Mouse (Mus musculus): Measurements from ENCODE around the gene Fancd2. TPM values are rescaled to one million over a fixed set of nuclear protein-coding genes. Genes with fewer than 3 reads are reported as not detected.

Fancd2 gene
- polyA plus RNA-seq, 1 experiment from 2014 or later, result 14.6 TPM

GRCm38 (mm10) chr6:113534886-113535285, 3.4 kb downstream of the Fancd2 start:
- no peak overlapping the region for H3K9ac ChIP-seq
- peaks cover 15% of the 10 kb centered on the region for H3K4me1 ChIP-seq
- 81% methylated on average over 7 of the region's 7 CpGs for WGBS
- no peak for ATAC-seq (ENCODE audit: borderline replicate concordance, extremely low read depth, low FRiP score, low TSS enrichment)
- H3K4me3 ChIP-seq, result no peak overlapping the region
- peaks cover 12% of the 10 kb centered on the region for H3K36me3 ChIP-seq
- no peaks in the 10 kb centered on the region for H3K27me3 ChIP-seq
- H3K9me3 ChIP-seq, result no peaks in the 10 kb centered on the region
- H3K27ac ChIP-seq, result no peak overlapping the region
- H3K4me2 ChIP-seq, result no peak overlapping the region

- peaks cover 10% of the 10 kb centered on the region; the same call in 1 of the 2 replicates for H3K36me3 ChIP-seq
- 83% methylated on average over 6 of the region's 6 CpGs for WGBS
- no peak for ATAC-seq (ENCODE audit: borderline replicate concordance, extremely low read depth, low FRiP score, low TSS enrichment)
- H3K27me3 ChIP-seq, result no peaks in the 10 kb centered on the region
- H3K4me2 ChIP-seq, result no peak overlapping the region
- no peak overlapping the region for H3K27ac ChIP-seq
- H3K9me3 ChIP-seq, result no peaks in the 10 kb centered on the region
- H3K9ac ChIP-seq, result no peak overlapping the region
- no peaks in the 10 kb centered on the region for H3K4me1 ChIP-seq
- H3K4me3 ChIP-seq, result no peak overlapping the region
These were observed 10.1 kb downstream of the Fancd2 start for GRCm38 (mm10) chr6:113541610-113542009.

GRCm38 (mm10) chr6:113543906-113544481, 12.5 kb downstream of the Fancd2 start:
- WGBS, result 88% methylated on average over 11 of the region's 12 CpGs
- no peak overlapping the region for H3K4me3 ChIP-seq
- no peak overlapping the region for H3K4me2 ChIP-seq
- H3K27me3 ChIP-seq, result no peaks in the 10 kb centered on the region
- H3K27ac ChIP-seq, result no peak overlapping the region
- no peaks in the 10 kb centered on the region for H3K36me3 ChIP-seq
- no peak overlapping the region for H3K9ac ChIP-seq
- ATAC-seq (ENCODE audit: borderline replicate concordance, extremely low read depth, low FRiP score, low TSS enrichment), result no peak
- no peaks in the 10 kb centered on the region for H3K9me3 ChIP-seq
- H3K4me1 ChIP-seq, result no peaks in the 10 kb centered on the region

- no peaks in the 10 kb centered on the region for H3K4me1 ChIP-seq
- no peak overlapping the region for H3K9ac ChIP-seq
- H3K4me2 ChIP-seq, result no peak overlapping the region
- no peak overlapping the region for H3K27ac ChIP-seq
- no peak overlapping the region for H3K4me3 ChIP-seq
- H3K9me3 ChIP-seq, result no peaks in the 10 kb centered on the region
- H3K36me3 ChIP-seq, result peaks cover 3% of the 10 kb centered on the region; the same call in 1 of the 2 replicates
- WGBS, result 69% methylated on average over 6 of the region's 6 CpGs
- ATAC-seq (ENCODE audit: borderline replicate concordance, extremely low read depth, low FRiP score, low TSS enrichment), result no peak
- H3K27me3 ChIP-seq, result no peaks in the 10 kb centered on the region
These were observed 28.3 kb downstream of the Fancd2 start for GRCm38 (mm10) chr6:113559736-113560135.

- H3K4me1 ChIP-seq, result no peaks in the 10 kb centered on the region
- H3K36me3 ChIP-seq, result peaks cover 12% of the 10 kb centered on the region; the same call in 1 of the 2 replicates
- whole genome bisulfite sequencing, result 53% methylated on average over 1 of the region's 1 CpGs
- H3K27me3 ChIP-seq, result no peaks in the 10 kb centered on the region
- no peak overlapping the region for H3K4me2 ChIP-seq
- no peak overlapping the region for H3K4me3 ChIP-seq
- no peak for ATAC-seq (ENCODE audit: borderline replicate concordance, extremely low read depth, low FRiP score, low TSS enrichment)
- no peaks in the 10 kb centered on the region for H3K9me3 ChIP-seq
- H3K27ac ChIP-seq, result no peak overlapping the region
- no peak overlapping the region for H3K9ac ChIP-seq
These were observed 33.1 kb downstream of the Fancd2 start for GRCm38 (mm10) chr6:113564557-113564956.

- Histone ChIP-seq H3K9me3 (no peaks in the 10 kb centered on the region), H3K27ac (no peak overlapping the region), H3K9ac (no peak overlapping the region), H3K4me1 (no peaks in the 10 kb centered on the region), H3K27me3 (no peaks in the 10 kb centered on the region), H3K4me3 (no peak overlapping the region), H3K36me3 (peaks cover 31% of the 10 kb centered on the region), H3K4me2 (no peak overlapping the region)
- 93% methylated on average over 6 of the region's 6 CpGs for WGBS
- ATAC-seq (ENCODE audit: borderline replicate concordance, extremely low read depth, low FRiP score, low TSS enrichment), result no peak
These were observed 44.6 kb downstream of the Fancd2 start for GRCm38 (mm10) chr6:113576044-113576443.

GRCm38 (mm10) chr6:113579306-113579705, 47.8 kb downstream of the Fancd2 start:
- H3K27me3 ChIP-seq, result no peaks in the 10 kb centered on the region
- H3K9me3 ChIP-seq, result no peaks in the 10 kb centered on the region
- H3K9ac ChIP-seq, result no peak overlapping the region
- no peak overlapping the region for H3K4me3 ChIP-seq
- ATAC-seq (ENCODE audit: borderline replicate concordance, extremely low read depth, low FRiP score, low TSS enrichment), result no peak
- H3K4me2 ChIP-seq, result no peak overlapping the region
- H3K36me3 ChIP-seq, result peaks cover 17% of the 10 kb centered on the region; the same call in 1 of the 2 replicates
- no peak overlapping the region for H3K27ac ChIP-seq
- no peaks in the 10 kb centered on the region for H3K4me1 ChIP-seq
- 95% methylated on average over 3 of the region's 3 CpGs for WGBS

GRCm38 (mm10) chr6:113583023-113583422, 51.5 kb downstream of the Fancd2 start:
- Histone ChIP-seq H3K9ac (no peak overlapping the region), H3K36me3 (peaks cover 8% of the 10 kb centered on the region; the same call in 1 of the 2 replicates), H3K4me3 (no peak overlapping the region), H3K27me3 (no peaks in the 10 kb centered on the region), H3K9me3 (no peaks in the 10 kb centered on the region), H3K4me2 (no peak overlapping the region), H3K27ac (no peak overlapping the region), H3K4me1 (no peaks in the 10 kb centered on the region)
- WGBS, result 90% methylated on average over 4 of the region's 4 CpGs
- ATAC-seq (ENCODE audit: borderline replicate concordance, extremely low read depth, low FRiP score, low TSS enrichment), result no peak

- 90% methylated on average over 5 of the region's 5 CpGs for WGBS
- no peak overlapping the region for H3K4me3 ChIP-seq
- no peaks in the 10 kb centered on the region for H3K27me3 ChIP-seq
- no peaks in the 10 kb centered on the region for H3K4me1 ChIP-seq
- no peak for ATAC-seq (ENCODE audit: borderline replicate concordance, extremely low read depth, low FRiP score, low TSS enrichment)
- H3K27ac ChIP-seq, result no peak overlapping the region
- no peak overlapping the region for H3K4me2 ChIP-seq
- H3K9me3 ChIP-seq, result no peaks in the 10 kb centered on the region
- H3K36me3 ChIP-seq, result peaks cover 8% of the 10 kb centered on the region; the same call in 1 of the 2 replicates
- H3K9ac ChIP-seq, result no peak overlapping the region
These were observed 53.6 kb downstream of the Fancd2 start for GRCm38 (mm10) chr6:113585065-113585464.

GRCm38 (mm10) chr6:113586466-113587183, 55.1 kb downstream of the Fancd2 start:
- H3K4me3 ChIP-seq, result no peak overlapping the region
- H3K9me3 ChIP-seq, result no peaks in the 10 kb centered on the region
- no peak overlapping the region for H3K9ac ChIP-seq
- ATAC-seq (ENCODE audit: borderline replicate concordance, extremely low read depth, low FRiP score, low TSS enrichment), result peak; percentile 49
- no peak overlapping the region for H3K27ac ChIP-seq
- peaks cover 5% of the 10 kb centered on the region; the same call in 1 of the 2 replicates for H3K36me3 ChIP-seq
- no peaks in the 10 kb centered on the region for H3K4me1 ChIP-seq
- no peaks in the 10 kb centered on the region for H3K27me3 ChIP-seq
- WGBS, result 60% methylated on average over 5 of the region's 5 CpGs
- no peak overlapping the region for H3K4me2 ChIP-seq

GRCm38 (mm10) chr6:113592637-113593036, 61.2 kb downstream of the Fancd2 start:
- Histone ChIP-seq H3K36me3 (no peaks in the 10 kb centered on the region), H3K27me3 (no peaks in the 10 kb centered on the region), H3K4me3 (no peak overlapping the region), H3K4me1 (no peaks in the 10 kb centered on the region), H3K9ac (no peak overlapping the region), H3K4me2 (no peak overlapping the region), H3K9me3 (no peaks in the 10 kb centered on the region), H3K27ac (no peak overlapping the region)
- WGBS, result 96% methylated on average over 2 of the region's 2 CpGs
- ATAC-seq (ENCODE audit: borderline replicate concordance, extremely low read depth, low FRiP score, low TSS enrichment), result no peak

- no peak for ATAC-seq (ENCODE audit: borderline replicate concordance, extremely low read depth, low FRiP score, low TSS enrichment)
These were observed 66.5 kb downstream of the Fancd2 start for GRCm38 (mm10) chr6:113597945-113598344.

More at GRCm38 (mm10) chr6:113597945-113598344, 66.5 kb downstream of the Fancd2 start:
- no peaks in the 10 kb centered on the region for H3K9me3 ChIP-seq
- no peak overlapping the region for H3K4me2 ChIP-seq
- H3K27me3 ChIP-seq, result no peaks in the 10 kb centered on the region
- 86% methylated on average over 4 of the region's 4 CpGs for WGBS
- no peaks in the 10 kb centered on the region for H3K36me3 ChIP-seq
- no peak overlapping the region for H3K9ac ChIP-seq
- H3K4me1 ChIP-seq, result no peaks in the 10 kb centered on the region
- no peak overlapping the region for H3K4me3 ChIP-seq
- no peak overlapping the region for H3K27ac ChIP-seq

Measured in lung, embryonic 15.5 days (tissue).